Mouse (Mus musculus) thymus, postnatal 25 days (tissue): ENCODE data around the gene Pdlim1.
A peak's percentile ranks its signal among the peaks of the same experiment; 100 is the strongest.

ENCODE experiments used
- DNase-seq: peaks from one replicate; pipeline ENCODE4 v3.0.0; 2022

The Pdlim1 gene

DNA sequence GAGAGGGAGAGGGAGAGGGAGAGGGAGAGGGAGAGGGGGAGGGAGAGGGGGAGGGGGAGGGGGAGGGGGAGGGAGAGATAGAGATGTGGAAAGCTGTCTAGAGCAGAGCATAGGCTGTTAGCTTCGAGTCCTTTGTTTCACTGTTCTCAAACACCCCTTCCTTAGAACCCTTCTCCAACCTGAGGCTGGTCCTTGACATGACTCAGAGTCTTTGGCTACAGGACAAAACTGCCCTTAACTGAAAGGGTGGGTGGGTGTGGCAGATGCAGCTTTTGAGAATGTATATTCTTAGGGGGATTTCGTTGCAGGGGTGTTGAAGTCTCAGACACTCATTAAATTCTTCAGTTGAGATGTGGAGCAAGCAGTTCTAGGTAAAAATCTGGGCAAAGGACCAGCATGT, 11.8 kb upstream of the Pdlim1 start:
- no peak for DNase-seq

DNA sequence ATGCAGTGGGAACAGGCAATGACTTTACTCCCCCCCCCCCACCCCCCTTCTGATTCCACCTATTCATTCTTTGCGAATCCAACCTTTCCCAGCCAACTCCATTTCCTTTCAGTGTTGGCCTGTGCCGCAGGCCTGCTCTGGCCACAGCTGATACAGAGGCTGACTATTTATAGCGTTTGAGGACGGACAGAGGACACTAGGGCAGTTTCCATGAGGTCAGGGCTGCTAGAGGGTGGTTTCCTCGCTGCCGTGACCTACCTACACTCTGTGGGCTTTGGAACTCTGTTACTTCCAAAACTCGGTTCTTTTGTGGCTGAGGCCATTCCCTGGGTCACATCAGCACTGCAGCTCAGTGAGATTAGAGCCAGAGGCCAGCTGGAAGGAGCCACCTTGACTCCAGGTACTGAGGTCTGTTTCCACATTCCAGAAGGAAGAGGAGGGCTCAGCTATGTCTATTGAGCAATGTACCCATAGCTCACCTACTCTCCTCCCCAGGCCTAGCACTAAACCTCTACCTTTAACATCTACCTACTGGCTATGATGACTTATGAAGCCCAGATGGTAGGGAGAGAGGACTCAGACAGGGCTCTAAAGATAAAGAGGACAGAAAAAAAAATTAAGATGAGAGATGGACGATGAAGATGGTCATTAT, 6.9 kb upstream of the Pdlim1 start:
- no peak for DNase-seq

DNA sequence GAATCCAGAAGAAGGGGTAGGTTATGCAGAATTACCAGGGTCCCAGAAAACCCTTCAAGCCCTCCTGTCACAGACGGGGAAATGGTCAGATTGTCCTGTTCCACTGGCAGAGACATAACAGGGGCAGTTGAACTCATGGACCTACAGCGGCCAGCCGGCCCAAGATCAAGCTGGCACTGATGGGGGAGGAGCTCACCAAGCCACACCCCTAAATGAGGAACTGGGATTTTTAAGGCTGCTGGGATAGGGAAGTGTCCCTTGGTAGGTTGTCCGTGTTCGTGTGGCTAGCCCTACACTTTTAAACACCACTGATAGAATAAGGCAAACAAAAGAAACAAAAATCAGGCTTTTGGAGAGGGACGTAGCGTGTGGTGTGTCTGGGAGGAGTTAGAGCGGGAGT, 5.9 kb upstream of the Pdlim1 start:
- no peak for DNase-seq

DNA sequence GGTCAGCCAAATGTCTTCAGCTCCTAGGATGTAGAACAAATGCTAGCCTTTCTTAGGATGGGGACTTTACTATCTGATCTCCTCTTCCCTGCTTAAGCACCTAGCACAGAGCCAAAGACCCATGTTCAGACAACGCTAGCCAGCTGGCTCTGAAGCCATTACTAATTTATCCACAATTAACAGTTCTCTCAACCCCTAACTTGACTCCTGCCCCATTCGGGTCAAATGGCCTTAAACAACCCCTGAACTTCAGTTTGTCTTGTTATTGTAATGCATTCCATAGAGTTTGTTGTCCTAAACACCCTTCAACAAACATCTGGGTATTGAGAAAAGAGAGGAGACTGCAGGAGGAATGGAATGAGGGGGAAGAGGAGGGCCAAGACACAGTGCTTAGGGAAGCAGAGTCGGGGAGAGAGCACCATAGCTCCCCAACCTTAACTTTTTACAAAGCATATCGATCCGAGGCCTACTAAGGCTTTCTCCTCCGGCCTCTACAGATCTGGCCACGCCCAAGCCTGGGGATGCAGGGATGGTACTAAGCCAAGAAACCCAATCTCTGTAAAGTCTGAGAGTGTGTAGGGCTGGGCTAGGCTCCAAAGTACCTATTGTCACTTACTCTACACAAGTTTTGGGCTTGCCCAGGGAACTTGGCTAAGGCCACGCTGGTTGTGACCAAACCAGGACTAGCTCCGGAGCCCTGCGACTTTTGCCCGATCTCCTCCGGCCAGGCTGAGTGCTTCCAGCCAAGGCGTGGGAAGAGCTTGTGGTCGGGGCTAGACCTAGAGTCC, 4.0 kb upstream of the Pdlim1 start:
- no peak for DNase-seq

DNA sequence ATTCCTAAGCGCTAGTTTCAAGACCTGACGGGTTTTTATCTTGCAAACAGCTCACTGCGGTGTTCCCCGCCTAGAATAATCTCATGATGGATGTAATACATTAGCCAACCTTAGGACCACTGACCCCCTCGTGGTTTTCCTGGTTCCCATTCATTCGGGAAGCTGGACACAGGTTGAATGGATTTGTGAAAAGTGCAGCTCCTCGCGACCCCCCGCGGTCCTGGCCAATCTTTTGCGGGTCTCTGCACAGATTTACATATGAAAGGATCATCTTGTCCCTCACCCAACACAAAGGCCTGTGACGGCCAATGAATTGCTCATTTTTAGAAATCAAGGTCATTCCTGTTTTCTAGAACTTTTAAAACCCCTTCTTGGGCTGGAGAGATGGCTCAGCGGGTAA, 1.0 kb upstream of the Pdlim1 start:
- no peak for DNase-seq

DNA sequence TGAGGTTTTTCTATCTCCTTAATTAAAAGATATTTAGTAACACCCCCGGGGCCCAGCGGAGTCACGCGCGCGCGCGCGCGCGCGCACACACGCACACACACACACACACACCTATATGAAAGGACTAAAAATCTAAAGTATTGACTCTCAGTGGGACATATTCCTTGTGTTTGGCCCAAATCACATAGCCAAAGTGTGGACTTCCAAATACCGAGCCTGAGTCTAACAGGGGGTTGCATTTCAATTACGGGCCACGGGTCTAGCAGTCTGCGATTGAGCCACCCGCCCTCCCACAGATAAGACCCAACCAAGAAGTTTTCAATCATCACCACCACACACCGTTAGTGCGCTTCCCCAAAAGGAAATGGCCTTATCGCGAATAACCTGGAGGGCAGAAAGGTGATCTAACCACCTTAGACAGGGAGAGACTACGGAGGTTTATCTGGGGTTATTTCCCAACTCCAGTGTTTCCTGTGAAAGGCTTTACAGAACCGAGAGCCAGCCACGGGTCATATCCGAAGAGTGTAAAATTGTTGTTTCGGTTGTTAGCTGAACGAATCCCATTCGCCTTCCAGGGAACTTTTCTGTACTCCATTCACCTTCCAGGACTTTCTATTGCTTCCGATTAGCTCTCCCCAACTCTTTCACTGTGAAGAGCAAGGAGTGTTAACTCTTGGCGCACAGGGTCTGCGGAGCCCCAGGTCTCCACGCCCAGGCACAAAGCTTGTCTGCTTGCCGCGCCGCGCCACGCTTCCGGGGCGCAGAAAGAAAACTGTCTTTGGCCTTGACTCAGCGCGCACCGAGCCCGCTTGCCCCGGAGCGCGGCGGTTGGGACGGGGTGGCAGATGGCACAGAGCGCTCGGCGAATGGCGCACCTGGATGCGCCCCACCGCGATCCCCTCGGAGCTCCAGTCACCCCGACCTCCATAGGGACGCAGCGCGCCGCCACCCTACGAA, 1.0 kb downstream of the Pdlim1 start:
- peak; percentile 82 for DNase-seq

DNA sequence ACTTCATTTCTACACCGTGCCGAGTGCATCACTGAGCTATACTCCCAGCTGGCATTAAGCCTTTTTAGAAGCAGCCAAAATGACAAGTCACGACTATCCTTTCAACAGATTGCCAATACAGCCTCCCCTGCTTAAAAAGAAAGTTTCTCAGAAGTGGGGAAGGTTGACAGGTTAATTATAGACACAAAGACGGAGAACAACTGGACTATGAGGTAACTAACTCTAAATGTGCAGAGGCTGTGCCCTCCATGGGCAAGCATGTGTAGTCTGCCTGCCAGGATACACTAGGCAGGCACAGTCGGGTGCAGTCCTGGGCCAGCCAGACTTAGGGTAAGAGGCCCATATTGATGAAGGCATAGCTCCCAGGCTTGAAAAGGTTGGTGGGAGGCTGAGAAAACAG, 2.1 kb downstream of the Pdlim1 start:
- DNase-seq, result no peak

DNA sequence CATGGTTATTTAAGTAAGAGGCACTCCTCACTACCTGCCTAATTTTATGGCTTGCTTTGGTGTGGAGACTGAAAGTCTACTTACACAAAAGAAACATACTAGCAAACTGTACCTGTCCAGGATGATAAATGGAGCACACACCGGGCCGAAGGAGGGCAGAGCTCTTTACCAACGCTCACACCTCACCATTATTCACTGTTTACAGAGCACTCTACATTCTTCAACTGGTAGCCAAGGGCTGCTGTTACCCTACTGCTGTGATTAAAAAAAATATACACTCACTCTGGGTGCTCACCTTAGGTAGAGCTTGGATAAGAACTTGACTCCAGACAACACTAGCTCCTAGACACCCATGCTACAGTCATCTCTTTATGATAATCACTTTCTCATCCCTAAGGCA, 3.1 kb downstream of the Pdlim1 start:
- DNase-seq, result no peak

DNA sequence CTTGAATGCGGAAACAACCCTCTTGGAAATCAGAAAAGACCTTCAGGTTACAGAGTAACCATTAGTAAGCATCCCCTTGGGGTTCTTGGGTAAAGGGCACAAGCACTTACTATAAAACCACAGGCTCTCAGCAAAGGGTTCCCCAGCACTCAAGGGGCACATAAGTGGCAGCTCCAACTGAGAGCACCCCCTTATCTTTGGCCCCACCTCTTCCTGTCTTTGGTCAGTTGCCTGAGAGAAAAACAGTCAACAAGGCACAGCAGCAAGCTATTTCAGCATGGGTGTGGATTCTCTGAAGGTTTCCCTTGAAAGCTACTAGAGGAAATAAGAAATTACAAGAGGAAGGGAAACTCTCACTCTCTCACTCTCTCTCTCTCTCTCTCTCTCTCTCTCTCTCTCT, 4.3 kb downstream of the Pdlim1 start:
- peak; percentile 41 for DNase-seq

DNA sequence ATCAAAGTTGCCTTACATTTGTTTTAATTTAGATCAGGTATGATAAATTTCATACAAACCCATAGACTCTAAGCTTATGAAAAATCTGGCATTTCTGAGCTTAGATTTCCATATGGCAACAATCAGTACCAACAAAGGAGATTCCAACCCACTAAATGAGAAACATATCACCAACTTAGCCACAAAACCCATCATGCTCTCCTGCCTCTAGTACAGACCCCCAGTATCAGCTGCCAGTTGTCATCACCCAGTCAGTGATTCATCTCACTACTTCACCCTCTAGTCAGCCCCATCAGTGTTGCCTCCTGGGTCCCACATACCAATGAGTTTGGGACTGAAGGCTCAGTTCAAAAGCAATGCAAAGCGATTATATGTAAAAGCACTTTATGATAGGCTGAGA, 12.2 kb downstream of the Pdlim1 start:
- no peak for DNase-seq

DNA sequence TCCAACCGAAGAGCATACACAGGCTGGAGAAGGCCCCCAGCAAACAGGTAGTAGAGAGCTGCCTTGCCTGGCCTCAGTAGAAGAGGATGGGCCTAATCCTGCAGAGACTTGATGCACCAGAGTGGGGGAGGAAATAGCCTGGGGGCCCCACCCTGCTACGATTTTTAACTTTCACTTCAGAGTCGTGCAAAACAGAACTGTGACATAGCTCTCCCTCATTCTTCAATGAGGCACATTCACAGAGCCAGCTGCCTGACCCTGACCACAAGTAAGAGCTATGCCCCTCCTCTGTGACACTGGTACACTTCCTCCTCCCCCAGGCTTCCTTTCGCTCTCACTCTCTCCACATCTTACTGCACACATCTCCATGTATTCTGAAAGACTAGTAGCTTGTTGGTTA, 14.2 kb downstream of the Pdlim1 start:
- DNase-seq, result peak; percentile 78

DNA sequence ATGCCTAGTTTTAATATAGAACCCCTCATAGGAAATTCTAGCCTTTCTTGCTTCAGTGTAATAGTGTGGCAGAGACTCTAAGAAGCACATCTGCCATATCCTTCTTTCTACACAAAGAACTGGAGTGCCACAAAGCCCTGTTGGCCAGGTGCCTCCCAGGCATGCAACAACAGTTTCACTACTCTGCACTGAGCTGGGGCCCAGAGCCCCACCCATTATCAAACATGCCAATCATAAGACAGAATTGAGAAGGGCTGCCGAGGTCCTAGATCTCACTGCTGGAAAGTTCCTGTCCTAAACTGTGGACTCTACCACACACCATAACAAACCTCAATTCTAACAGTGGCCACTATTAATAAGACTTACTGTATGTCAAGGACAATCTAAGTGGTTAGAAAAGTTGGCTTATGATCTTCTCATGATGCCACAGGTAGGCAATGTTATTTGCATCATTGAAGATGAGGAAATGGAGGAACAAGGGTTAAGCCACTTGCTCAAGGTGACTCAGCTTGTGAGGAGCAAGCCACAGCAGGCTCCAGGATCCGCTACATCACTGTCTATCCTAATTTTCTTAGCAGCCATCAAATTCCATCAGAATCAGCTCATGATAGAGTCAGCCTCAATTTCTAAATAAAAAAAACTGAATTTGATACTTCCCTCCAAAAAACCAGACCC, 15.1 kb downstream of the Pdlim1 start:
- DNase-seq, result peak; percentile 49

DNA sequence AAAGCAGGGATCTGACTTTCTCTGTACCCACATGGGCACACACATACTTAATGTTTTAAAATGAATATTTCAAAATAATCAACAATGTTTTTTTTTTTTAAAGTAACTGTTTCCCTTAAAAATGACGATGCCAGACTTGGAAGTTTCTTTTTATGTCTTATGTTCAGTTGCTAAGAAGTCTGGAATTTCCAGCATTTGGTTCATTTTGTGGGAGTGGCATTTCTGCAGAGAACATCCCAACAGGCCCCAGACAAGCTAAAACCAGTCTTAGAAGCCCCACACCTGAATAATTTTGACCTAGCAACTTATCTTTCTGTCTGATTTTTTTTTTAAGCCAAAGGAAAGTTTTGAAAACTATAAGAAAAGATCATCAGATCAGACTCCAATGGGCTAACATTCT, 16.1 kb downstream of the Pdlim1 start:
- DNase-seq, result no peak

DNA sequence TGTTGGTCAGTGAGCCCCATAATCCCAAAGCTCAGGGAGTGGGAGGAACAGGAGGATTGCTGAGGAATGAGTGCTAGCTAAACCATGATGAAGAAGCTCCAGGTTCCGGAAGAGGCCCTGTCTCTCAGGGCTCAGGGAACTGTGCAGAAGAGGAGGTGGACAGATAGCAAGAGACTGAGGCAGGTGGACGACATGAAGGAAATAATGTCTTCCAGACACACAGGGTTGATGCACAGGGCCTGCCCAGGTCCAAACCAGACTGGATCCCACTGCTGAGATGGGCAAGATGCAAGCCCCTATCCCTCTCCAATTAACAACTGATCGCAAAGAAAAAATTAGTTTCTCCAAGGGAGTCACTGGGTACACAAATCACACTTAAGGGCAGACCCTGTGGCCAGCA, 16.9 kb downstream of the Pdlim1 start:
- DNase-seq, result no peak

DNA sequence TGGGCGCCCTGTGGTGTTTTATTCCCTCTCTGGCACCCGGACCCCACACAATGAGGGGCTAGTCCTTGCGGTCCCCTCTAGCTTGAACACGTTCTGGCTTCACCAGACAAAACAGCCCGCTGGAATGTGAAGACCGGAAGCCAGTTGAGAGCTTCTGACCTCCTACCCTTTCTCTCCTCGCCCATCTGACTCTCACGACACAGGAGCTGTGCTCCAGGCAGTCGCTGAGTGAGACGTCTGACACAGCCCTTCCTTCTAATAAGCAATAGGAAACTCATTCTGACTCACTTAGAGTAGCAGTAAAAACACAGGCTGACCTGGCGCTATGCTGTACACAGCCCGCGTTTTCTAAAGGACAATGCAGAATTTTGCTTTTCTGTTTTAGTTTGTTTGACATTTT, 17.9 kb downstream of the Pdlim1 start:
- DNase-seq, result no peak

DNA sequence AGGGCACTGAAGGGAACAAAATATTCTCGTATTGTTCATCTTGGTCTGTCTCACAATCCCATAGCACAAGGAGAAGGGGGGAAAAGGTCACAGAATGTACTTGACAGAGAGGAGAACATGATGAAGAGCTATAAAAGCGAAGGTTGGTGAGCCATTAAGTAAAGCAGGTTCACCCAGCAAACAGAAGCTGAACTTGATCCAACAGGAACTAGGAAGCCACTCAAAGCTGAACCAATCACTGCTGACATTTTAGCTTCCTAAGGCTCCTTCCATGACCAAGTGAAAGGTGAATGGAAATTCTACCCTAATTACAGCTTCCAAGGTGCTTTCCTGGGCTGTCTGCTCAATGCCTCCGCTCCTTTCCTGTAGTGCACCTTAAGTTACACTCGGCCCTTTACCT, 20.5 kb downstream of the Pdlim1 start:
- no peak for DNase-seq

DNA sequence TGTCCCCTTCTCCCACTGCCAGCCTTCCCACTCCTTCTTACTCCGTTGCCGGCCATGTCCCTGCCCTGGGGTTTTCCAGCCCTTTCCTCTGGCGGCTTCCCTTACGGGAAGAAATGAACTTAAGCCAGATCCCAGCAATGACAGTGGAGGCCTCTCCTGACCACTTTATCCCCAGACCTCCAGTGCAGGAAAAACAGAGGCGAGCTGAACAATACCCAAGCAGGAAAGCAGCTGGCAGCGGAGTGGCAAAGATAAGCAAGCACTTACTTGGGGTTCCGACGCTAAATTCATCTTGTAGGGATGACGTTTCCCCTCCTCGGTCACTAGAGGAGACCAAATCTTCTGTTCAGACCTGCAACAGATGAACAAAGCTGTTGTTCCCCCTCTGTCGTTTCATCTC, 22.3 kb downstream of the Pdlim1 start:
- no peak for DNase-seq

DNA sequence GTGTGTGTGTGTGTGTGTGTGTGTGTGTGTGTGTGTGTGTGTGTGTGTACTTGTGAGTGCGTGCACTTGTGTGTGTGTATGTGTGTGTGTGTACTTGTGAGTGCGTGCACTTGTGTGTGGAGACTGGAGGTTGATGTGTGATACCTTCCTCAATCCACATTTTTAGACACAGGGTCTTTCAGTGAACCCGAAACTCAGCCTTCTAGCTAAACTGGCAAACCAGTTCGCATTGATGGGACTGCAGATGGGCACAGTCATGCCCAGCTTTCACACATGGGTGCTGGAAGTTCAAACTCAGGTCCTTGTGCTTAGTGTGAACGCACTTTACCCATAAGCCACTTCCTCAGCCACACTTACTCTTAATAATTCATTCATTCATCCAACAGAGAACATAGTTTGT, 23.2 kb downstream of the Pdlim1 start:
- DNase-seq, result no peak

DNA sequence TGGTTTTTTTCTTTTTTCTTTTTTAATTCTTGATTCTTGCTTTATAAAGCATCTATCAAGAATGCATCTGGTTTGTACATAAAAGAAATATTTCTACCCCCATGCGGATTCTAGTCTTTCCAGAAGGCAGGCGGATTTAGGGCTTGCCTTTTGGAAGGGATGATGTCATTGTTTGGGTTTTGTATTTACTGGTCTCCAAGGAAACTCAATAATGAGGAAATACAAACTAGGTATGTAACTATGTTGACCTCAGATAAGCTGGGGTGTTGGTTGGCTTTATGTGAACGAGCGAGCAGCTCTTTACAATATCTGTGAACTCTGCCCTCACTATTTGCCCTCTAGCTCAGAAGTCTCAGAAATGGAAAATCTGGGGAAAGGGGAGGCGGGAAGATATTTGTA, 24.4 kb downstream of the Pdlim1 start:
- no peak for DNase-seq

DNA sequence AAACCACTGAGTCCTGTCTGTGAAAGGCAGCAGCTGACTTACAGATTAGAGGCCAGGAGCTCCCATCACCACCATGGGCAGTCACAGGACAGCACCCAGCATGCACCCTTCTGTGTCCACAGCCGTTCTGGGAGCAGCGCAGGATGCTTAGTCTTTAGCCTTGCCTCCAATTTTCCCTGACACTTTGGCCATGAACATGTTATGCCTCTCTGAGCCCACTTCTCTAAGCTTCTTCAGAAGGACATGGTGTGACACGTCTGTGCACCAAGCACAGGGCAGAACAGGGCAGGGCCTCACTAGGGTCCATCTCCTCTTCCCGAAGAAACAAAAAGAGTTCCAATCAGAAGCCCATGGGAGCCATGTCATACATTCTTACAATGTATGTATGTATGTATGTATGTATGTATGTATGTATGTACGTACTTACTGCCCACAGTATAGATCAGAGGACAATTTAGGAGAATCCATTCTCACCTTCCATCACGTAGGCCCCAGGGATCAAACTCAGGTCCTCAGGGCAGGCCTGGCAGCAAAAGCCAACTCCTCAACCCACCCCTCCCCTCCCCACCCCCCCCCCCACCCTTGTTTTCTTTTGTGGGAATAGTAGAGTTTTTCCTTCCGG, 24.9 kb downstream of the Pdlim1 start:
- no peak for DNase-seq

DNA sequence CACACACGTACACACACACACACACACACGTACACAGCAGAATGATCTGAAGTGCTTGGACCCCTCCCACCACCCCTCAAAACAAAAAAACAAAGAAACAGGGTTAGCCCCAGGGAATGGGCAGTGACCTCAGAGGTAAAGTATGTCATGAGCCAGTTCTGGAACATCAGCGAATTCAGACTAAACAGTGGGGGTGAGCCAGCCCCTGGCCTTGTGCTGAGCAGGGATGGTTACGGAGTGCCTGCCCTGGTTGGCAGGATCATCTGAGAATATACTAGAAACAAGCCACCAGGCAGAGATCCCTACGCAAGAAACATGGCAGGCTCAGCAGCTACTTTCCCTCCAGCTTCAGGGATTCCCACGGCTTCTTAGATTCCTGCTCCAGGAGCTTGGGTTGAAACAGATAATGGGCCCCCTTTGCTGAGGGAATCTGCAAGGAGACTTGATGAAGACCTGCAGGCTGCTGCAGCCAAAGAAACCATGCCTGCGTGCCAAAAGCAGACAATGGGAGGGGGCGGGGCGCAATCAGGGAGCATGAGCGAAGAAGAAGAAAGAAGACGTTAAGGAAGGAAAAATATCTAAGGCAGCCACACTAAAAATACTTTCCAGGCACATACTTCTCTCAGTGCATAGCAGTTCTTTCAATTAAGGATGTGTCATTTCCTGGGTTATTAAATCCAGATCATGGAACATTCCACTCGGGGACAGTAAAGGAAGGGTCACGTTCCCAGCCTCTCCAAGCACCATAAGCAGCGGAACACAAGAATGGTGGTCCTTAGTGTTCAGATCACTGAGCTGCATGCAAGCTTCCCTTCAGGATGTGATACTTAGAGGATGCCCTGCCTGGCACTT, 30.6 kb downstream of the Pdlim1 start:
- DNase-seq, result no peak

DNA sequence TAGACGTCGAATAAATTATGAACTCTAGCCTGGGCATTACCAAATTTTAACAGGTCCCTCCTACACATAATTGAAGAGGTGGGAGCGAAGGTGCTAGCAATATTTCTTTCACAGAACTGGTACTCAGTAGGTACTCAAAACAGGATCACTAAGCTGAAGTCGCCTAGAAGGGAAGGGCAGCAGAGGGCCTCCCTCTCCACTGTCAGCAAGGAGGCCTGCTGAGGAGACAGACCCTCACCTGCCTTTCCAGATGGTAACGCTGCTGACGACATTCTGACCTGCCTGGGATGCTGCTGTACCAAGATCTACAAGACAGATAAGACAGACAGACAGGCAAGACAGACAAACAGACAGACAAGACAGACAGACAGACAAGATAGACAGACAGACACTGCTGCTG, 31.3 kb downstream of the Pdlim1 start:
- no peak for DNase-seq
